Comparison of ENCODE assay signal across 11 mouse cellular contexts in the genomic region with DNA sequence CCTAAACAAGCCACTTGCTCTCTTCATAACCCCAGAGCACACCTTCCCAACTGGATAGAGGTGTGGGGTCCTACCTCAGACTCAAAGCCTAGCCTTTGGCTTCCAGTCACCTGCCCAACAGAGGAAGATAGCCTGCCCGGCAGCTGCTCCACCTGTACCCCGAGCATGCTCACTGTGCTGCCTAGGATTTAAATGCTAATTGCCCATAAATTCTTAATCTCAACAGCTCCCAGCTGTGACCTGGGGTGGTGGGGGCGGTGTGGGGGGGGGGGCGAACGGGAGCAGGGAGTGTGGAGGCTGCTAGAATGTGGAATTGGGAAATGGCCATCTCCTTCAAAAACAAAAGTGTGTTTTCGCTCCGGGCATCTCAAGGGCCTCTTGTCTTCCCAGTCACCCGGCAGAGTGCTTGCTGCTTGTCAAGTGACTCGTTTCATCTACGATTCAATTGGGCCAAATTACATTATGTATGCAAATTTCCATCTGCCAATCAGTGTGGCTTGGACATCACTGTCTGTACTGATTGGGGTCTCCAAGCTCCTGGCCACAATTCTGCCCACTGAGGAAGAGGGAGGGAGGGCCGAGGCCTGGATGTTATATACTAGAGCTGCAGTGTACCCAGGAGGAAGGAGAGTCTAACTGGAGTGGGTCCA.
DNase-seq lines count a peak whose midpoint lies in the region; ATAC-seq and TF ChIP-seq lines count a peak whose summit lies in the region.
"Had no signal": no experiment of that assay in that cellular context is flagged by ENCODE, and none has a peak within 500 bp of the region (broad histone marks: within the 10 kb centered on the region; RNA-seq: fewer than 3 reads in every experiment).

No protein-coding gene starts in this region.

- peaks cover 26% of the 10 kb centered on the region for H3K27me3 ChIP-seq in hindbrain, embryonic 10.5 days (ENCODE audit: insufficient read depth, poor library complexity, severe bottlenecking)
- no peaks in the 10 kb centered on the region for H3K27me3 ChIP-seq in lung, postnatal 0 days (replicated peaks; ENCODE audit: insufficient read depth, low read length)
- 0 out of 2 replicates have a peak, but pooled peaks cover 4% of the 10 kb centered on the region for H3K27me3 ChIP-seq in neural tube, embryonic 13.5 days
- no peaks in the 10 kb centered on the region for H3K27me3 ChIP-seq in kidney, embryonic 14.5 days (ENCODE audit: control insufficient read depth, insufficient read depth, low read length)
- peaks cover 20% of the 10 kb centered on the region for H3K27me3 ChIP-seq in heart, embryonic 12.5 days (replicated peaks)
- no peaks in the 10 kb centered on the region for H3K27me3 ChIP-seq in intestine, embryonic 16.5 days (replicated peaks; ENCODE audit: control insufficient read depth, insufficient read depth, low read length)
- H3K27me3 ChIP-seq: limb, embryonic 15.5 days had no signal

- peak overlapping the region; percentile 40; the same call in 1 of the 2 replicates for H3K27ac ChIP-seq in hindbrain, embryonic 10.5 days
- peak overlapping the region; percentile 82 for H3K27ac ChIP-seq in lung, postnatal 0 days (ENCODE audit: low read length)
- peak overlapping the region; percentile 46; the same call in 1 of the 2 replicates for H3K27ac ChIP-seq in neural tube, embryonic 13.5 days (replicated peaks)
- no peak overlapping the region for H3K27ac ChIP-seq in kidney, embryonic 14.5 days (ENCODE audit: low read depth, low read length)
- H3K27ac ChIP-seq in heart, embryonic 12.5 days (ENCODE audit: poor library complexity, severe bottlenecking), result no peak overlapping the region
- no peak overlapping the region for H3K27ac ChIP-seq in intestine, embryonic 16.5 days (ENCODE audit: low read length)
- H3K27ac ChIP-seq: limb, embryonic 15.5 days had no signal

- 54% methylated on average over 11 of the region's 11 CpGs for WGBS in hindbrain, embryonic 10.5 days
- WGBS in lung, postnatal 0 days, result 47% methylated on average over 10 of the region's 11 CpGs
- WGBS in neural tube, embryonic 13.5 days, result 16% methylated on average over 11 of the region's 11 CpGs
- WGBS in kidney, embryonic 14.5 days, result 31% methylated on average over 11 of the region's 11 CpGs
- WGBS in heart, embryonic 12.5 days, result 52% methylated on average over 11 of the region's 11 CpGs
- 56% methylated on average over 11 of the region's 11 CpGs for WGBS in intestine, embryonic 16.5 days

- H3K4me1 ChIP-seq in hindbrain, embryonic 10.5 days (replicated peaks), result peaks cover 53% of the 10 kb centered on the region
- H3K4me1 ChIP-seq in lung, postnatal 0 days (ENCODE audit: insufficient read depth, low read depth, low read length), result peaks cover 14% of the 10 kb centered on the region
- H3K4me1 ChIP-seq in neural tube, embryonic 13.5 days (replicated peaks), result peaks cover 27% of the 10 kb centered on the region
- peaks cover 20% of the 10 kb centered on the region for H3K4me1 ChIP-seq in kidney, embryonic 14.5 days (ENCODE audit: control insufficient read depth, insufficient read depth, low read length)
- peaks cover 10% of the 10 kb centered on the region for H3K4me1 ChIP-seq in heart, embryonic 12.5 days (replicated peaks)
- H3K4me1 ChIP-seq in intestine, embryonic 16.5 days (ENCODE audit: control insufficient read depth, insufficient read depth, low read length), result 0 out of 2 replicates have a peak, but pooled peaks cover 3% of the 10 kb centered on the region

- ATAC-seq in lung, postnatal 0 days, result peak; percentile 78
- ATAC-seq in neural tube, embryonic 13.5 days (ENCODE audit: low read depth), result peak; percentile 70
- ATAC-seq in kidney, embryonic 14.5 days (ENCODE audit: low FRiP score, low TSS enrichment), result no peak
- ATAC-seq in heart, embryonic 12.5 days (ENCODE audit: insufficient number of reproducible peaks, low FRiP score), result no peak
- no peak for ATAC-seq in intestine, embryonic 16.5 days
- ATAC-seq: activated CD4-positive, CD25-positive, alpha-beta regulatory T cell, adult 4 months had no signal

- no peak overlapping the region for H3K4me3 ChIP-seq in hindbrain, embryonic 10.5 days
- no peak overlapping the region for H3K4me3 ChIP-seq in lung, postnatal 0 days (ENCODE audit: low read depth, low read length)
- H3K4me3 ChIP-seq in neural tube, embryonic 13.5 days, result no peak overlapping the region
- no peak overlapping the region for H3K4me3 ChIP-seq in kidney, embryonic 14.5 days (ENCODE audit: low read length)
- no peak overlapping the region for H3K4me3 ChIP-seq in heart, embryonic 12.5 days
- no peak overlapping the region for H3K4me3 ChIP-seq in intestine, embryonic 16.5 days (ENCODE audit: low read length)
- H3K4me3 ChIP-seq: limb, embryonic 15.5 days had no signal

- no peak for TF ChIP-seq CTCF in lung, postnatal 0 days (IDR thresholded peaks at IDR 0.05)

- peak overlapping the region; percentile 27; the same call in 1 of the 2 replicates for H3K4me2 ChIP-seq in lung, postnatal 0 days (replicated peaks; ENCODE audit: low read depth, low read length)
- 0 out of 2 replicates have a peak overlapping the region, but pooled peaks have one; percentile 16 for H3K4me2 ChIP-seq in neural tube, embryonic 13.5 days
- H3K4me2 ChIP-seq in kidney, embryonic 14.5 days (replicated peaks; ENCODE audit: low read depth, low read length), result no peak overlapping the region
- no peak overlapping the region for H3K4me2 ChIP-seq in heart, embryonic 12.5 days
- no peak overlapping the region for H3K4me2 ChIP-seq in intestine, embryonic 16.5 days (ENCODE audit: low read depth, low read length)
- H3K4me2 ChIP-seq: limb, embryonic 15.5 days had no signal

- H3K36me3 ChIP-seq in hindbrain, embryonic 10.5 days, result no peaks in the 10 kb centered on the region
- no peaks in the 10 kb centered on the region for H3K36me3 ChIP-seq in lung, postnatal 0 days (ENCODE audit: insufficient read depth, low read length)
- H3K36me3 ChIP-seq in neural tube, embryonic 13.5 days, result no peaks in the 10 kb centered on the region
- H3K36me3 ChIP-seq in kidney, embryonic 14.5 days (ENCODE audit: control insufficient read depth, insufficient read depth, low read length), result no peaks in the 10 kb centered on the region
- H3K36me3 ChIP-seq in heart, embryonic 12.5 days, result no peaks in the 10 kb centered on the region
- H3K36me3 ChIP-seq in intestine, embryonic 16.5 days (ENCODE audit: control insufficient read depth, insufficient read depth, low read length), result no peaks in the 10 kb centered on the region
- H3K36me3 ChIP-seq: limb, embryonic 15.5 days had no signal

- H3K9ac ChIP-seq in lung, postnatal 0 days (replicated peaks; ENCODE audit: low read depth), result no peak overlapping the region
- H3K9ac ChIP-seq in neural tube, embryonic 13.5 days, result 0 out of 2 replicates have a peak overlapping the region, but pooled peaks have one; percentile 17
- H3K9ac ChIP-seq in kidney, embryonic 14.5 days (ENCODE audit: low read depth, low read length), result no peak overlapping the region
- no peak overlapping the region for H3K9ac ChIP-seq in heart, embryonic 12.5 days
- no peak overlapping the region for H3K9ac ChIP-seq in intestine, embryonic 16.5 days (ENCODE audit: low read depth, low read length)
- H3K9ac ChIP-seq: limb, embryonic 15.5 days had no signal

- H3K9me3 ChIP-seq in hindbrain, embryonic 10.5 days, result no peaks in the 10 kb centered on the region
- no peaks in the 10 kb centered on the region for H3K9me3 ChIP-seq in lung, postnatal 0 days (ENCODE audit: low read length)
- no peaks in the 10 kb centered on the region for H3K9me3 ChIP-seq in neural tube, embryonic 13.5 days
- no peaks in the 10 kb centered on the region for H3K9me3 ChIP-seq in kidney, embryonic 14.5 days (ENCODE audit: control insufficient read depth, low read length)
- no peaks in the 10 kb centered on the region for H3K9me3 ChIP-seq in heart, embryonic 12.5 days (replicated peaks)
- no peaks in the 10 kb centered on the region for H3K9me3 ChIP-seq in intestine, embryonic 16.5 days (ENCODE audit: control insufficient read depth, low read length)
- H3K9me3 ChIP-seq: limb, embryonic 15.5 days had no signal

- TF ChIP-seq EP300 in lung, postnatal 0 days (IDR thresholded peaks at IDR 0.05), result peak; percentile 78

- DNase-seq in cerebellum, postnatal 10 days, result peak; percentile 43 to 48
- no peak for DNase-seq in cerebellum, postnatal 36 days
- peak; percentile 18 for DNase-seq in hindbrain, embryonic 10.5 days (ENCODE audit: low spot score)
- DNase-seq in lung, postnatal 0 days (ENCODE audit: low spot score), result peak; percentile 90
- DNase-seq: thymus, postnatal 36 days had no signal

Comparison
In these comparisons a context has a peak if more than half of its experiments do, and no peak if none do; other contexts are left out.
1. DNase-seq: peak in cerebellum, postnatal 10 days (2 of 2), hindbrain, embryonic 10.5 days (single experiment) and lung, postnatal 0 days (single experiment); none in cerebellum, postnatal 36 days (0 of 2).
2. H3K27ac ChIP-seq: peak in hindbrain, embryonic 10.5 days (single experiment), lung, postnatal 0 days (single experiment) and neural tube, embryonic 13.5 days (single experiment); none in kidney, embryonic 14.5 days (single experiment), heart, embryonic 12.5 days (single experiment) and intestine, embryonic 16.5 days (single experiment).
3. ATAC-seq: peak in lung, postnatal 0 days (single experiment) and neural tube, embryonic 13.5 days (single experiment); none in kidney, embryonic 14.5 days (single experiment), heart, embryonic 12.5 days (single experiment) and intestine, embryonic 16.5 days (single experiment).
4. H3K4me2 ChIP-seq: peak in lung, postnatal 0 days (single experiment) and neural tube, embryonic 13.5 days (single experiment); none in kidney, embryonic 14.5 days (single experiment), heart, embryonic 12.5 days (single experiment) and intestine, embryonic 16.5 days (single experiment).